Mouse (Mus musculus) lung, postnatal 0 days (tissue): ENCODE measurements around the gene Mmel1.

Experiments
- CTCF ChIP-seq: IDR thresholded peaks from 2 replicates; pipeline ENCODE4 v1.5.1; 2016; ENCODE audit warnings: antibody characterized with exemption, mild to moderate bottlenecking
- EP300 ChIP-seq: IDR thresholded peaks from 2 replicates; pipeline ENCODE4 v1.6.1; 2016; ENCODE audit warnings: antibody characterized with exemption, mild to moderate bottlenecking, control low read depth

DNA sequence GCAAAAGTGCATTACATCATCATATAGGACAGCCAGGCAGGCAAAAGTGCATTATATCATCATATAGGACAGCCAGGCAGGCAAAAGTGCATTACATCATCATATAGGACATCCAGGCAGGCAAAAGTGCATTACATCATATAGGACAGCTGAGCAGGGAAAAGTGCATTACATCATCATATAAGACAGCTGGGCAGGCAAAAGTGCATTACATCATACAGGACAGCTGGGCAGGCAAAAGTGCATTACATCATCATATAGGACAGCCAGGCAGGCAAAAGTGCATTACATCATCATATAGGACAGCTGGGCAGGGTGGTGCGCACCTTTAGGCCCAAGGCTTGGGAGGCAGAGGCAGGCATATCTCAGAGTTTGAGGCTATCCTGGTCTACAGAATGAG, 16.7 kb upstream of the Mmel1 start:
- TF ChIP-seq CTCF (no peak), EP300 (no peak)
